Mouse (Mus musculus): ENCODE measurements around the gene Faap100.
"Not testable (repeated sequence)": the region's sequence is repeated elsewhere in the genome, so short reads cannot be mapped to it uniquely, and the experiment has no call there.

Gene Faap100

GRCm38 (mm10) chr11:120378611-120379540, at the start of gene Faap100:
Gene Faap100, minus strand, starts transcription at chr11:120378764.
- peak; percentile 94 for DNase-seq

- DNase-seq = no peak
Observed at GRCm38 (mm10) chr11:120426727-120427126, 48.2 kb upstream of the Faap100 start.

GRCm38 (mm10) chr11:120423569-120424295, 45.2 kb upstream of the Faap100 start:
- DNase-seq = peak; percentile 71 to 74

- no peak for DNase-seq
Observed at GRCm38 (mm10) chr11:120422651-120423568, 44.3 kb upstream of the Faap100 start.

GRCm38 (mm10) chr11:120418592-120418991, 40.0 kb upstream of the Faap100 start:
- no peak for DNase-seq

- DNase-seq = no peak
Observed at GRCm38 (mm10) chr11:120417852-120418251, 39.3 kb upstream of the Faap100 start.

- DNase-seq = not testable (repeated sequence)
Observed at GRCm38 (mm10) chr11:120413621-120414020, 35.1 kb upstream of the Faap100 start.

- no peak for DNase-seq
Observed at GRCm38 (mm10) chr11:120406445-120406844, 27.9 kb upstream of the Faap100 start.

- DNase-seq = no peak
Observed at GRCm38 (mm10) chr11:120405867-120406266, 27.3 kb upstream of the Faap100 start.

- DNase-seq = no peak
Observed at GRCm38 (mm10) chr11:120404814-120405213, 26.2 kb upstream of the Faap100 start.

- no peak for DNase-seq
Observed at GRCm38 (mm10) chr11:120399319-120399718, 20.8 kb upstream of the Faap100 start.

- DNase-seq = no peak
Observed at GRCm38 (mm10) chr11:120397602-120398001, 19.0 kb upstream of the Faap100 start.

- DNase-seq = no peak
Observed at GRCm38 (mm10) chr11:120395661-120396060, 17.1 kb upstream of the Faap100 start.

GRCm38 (mm10) chr11:120388580-120388979, 10.0 kb upstream of the Faap100 start:
- no peak for DNase-seq

GRCm38 (mm10) chr11:120387157-120387556, 8.6 kb upstream of the Faap100 start:
- DNase-seq = no peak

- DNase-seq = no peak
Observed at GRCm38 (mm10) chr11:120386632-120387031, 8.1 kb upstream of the Faap100 start.

- no peak for DNase-seq
Observed at GRCm38 (mm10) chr11:120382509-120382908, 3.9 kb upstream of the Faap100 start.

- no peak for DNase-seq
Observed at GRCm38 (mm10) chr11:120381157-120381556, 2.6 kb upstream of the Faap100 start.

- DNase-seq = no peak
Observed at GRCm38 (mm10) chr11:120380271-120380670, 1.7 kb upstream of the Faap100 start.

- peak in 1 of 2 experiments; percentile 16 for DNase-seq
Observed at GRCm38 (mm10) chr11:120378031-120378610, 443 bp downstream of the Faap100 start.

GRCm38 (mm10) chr11:120377337-120377736, 1.2 kb downstream of the Faap100 start:
- DNase-seq = no peak

Measured in B cell, adult 2 months (primary cell).